Mouse (Mus musculus) monocyte, adult 5-6 weeks (primary cell): Measurements from ENCODE around the gene Htr6. TPM values are rescaled to one million over a fixed set of nuclear protein-coding genes. Genes with fewer than 3 reads are reported as not detected.

Experiments used
- ATAC-seq: fragments of 153-309, 156-312 bp; replicated peaks from 2 replicates; pipeline ENCODE4 v1.8.0; 2017; ENCODE audit warnings: mild to moderate bottlenecking; ENCODE audit not compliant: low TSS enrichment, insufficient number of reproducible peaks, severe bottlenecking, poor library complexity, low FRiP score
- total RNA-seq: library from RNA; stranded (forward); fragments of 200-1000, 200-491, 200-594 nt; gene quantifications from 3 replicates; pipeline ENCODE4 v1.2.3, GENCODE M21; 2017

Gene Htr6
- total RNA-seq: not detected in 3 replicates

DNA sequence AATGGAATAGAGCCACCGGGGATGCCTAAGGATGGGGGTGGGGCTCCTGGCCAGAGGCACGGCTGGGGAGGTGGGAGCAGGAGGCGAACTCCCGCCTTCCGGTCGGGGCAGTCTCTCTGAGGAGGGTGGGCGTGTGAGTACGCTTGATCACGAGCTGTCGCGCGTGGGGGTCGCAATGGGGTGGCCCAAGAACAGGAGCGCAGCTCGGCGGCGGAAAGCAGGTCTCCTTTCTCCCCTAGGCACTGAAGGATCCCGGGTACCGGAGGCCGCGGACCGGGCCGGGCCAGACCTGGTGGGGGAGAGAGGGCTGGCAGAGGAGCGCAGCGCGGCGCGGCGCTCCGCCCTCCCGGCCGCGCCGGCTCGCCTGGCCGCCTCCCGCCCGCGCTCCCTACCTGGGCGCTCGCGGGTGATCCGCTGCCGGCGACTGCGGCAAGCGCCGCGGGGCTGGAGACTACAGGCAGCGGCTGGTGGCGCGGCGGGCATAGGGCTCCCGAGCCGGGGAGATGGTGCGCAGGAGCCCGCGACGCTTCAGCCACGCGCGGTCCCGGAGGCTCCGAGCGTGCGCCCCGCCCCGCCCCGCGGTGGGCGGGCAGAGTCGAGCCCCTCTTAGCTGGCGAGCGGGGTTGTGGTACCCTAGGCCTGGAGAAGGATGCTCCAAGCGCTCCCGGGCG lies at the start of gene Htr6:
Gene Htr6 (minus strand): TSS at position 530 of the 671 bp plus-strand sequence.
- no peak for ATAC-seq

DNA sequence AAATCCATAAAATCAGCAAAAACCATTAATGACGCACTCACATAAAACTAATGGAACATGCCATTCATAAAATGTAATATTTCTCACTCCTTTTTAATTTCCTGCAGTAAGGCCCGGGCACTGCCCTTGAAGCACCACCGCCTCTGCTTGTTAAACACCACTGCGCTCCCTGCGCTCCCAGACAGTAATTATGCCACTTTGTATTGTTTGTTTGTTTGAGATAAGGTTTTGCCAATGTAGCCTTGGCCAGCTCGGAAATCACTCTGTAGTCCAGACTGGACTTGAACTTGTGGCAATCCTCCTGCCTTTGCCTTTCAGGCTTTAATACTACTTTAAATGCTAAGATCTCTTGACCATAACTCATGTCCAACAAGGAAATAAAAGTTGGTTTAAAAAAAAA lies 49.6 kb upstream of the Htr6 start:
- no peak for ATAC-seq

DNA sequence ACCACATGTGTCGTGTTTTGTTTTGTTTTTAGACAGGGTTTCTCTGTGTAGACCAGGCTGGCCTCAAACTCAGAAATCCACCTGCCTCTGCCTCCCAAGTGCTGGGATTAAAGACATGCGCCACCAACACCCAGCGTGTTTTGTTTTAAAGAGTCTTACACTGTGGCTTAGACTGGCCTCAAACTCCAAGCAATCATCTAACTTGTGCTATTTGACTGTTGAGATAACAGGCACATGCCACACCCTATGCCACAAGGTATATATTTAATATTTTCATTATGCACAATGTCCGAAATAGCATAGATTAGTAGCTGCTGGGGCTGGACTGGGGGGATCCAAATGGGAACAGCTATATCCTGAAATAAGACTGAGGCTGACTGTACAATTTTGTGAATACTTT lies 47.2 kb upstream of the Htr6 start:
- ATAC-seq: no peak

DNA sequence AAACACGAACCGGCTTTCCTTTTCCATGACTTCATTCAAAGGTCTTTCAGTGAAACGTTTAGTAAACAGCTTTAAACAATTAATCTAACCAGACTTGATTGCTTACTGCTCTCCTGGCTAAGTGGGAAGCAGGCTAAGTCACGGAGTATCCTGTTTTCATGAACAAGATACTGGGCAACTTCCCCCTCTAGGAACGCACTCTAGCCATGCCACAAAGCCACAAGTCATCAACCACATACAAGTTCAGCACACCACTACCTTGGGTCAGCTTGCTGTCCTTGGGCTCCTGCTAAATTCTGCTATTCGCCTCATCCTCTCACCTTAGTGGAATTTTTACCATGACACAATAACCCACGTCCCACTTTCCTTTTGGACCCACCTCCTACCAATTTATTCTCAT lies 45.6 kb upstream of the Htr6 start:
- no peak for ATAC-seq

DNA sequence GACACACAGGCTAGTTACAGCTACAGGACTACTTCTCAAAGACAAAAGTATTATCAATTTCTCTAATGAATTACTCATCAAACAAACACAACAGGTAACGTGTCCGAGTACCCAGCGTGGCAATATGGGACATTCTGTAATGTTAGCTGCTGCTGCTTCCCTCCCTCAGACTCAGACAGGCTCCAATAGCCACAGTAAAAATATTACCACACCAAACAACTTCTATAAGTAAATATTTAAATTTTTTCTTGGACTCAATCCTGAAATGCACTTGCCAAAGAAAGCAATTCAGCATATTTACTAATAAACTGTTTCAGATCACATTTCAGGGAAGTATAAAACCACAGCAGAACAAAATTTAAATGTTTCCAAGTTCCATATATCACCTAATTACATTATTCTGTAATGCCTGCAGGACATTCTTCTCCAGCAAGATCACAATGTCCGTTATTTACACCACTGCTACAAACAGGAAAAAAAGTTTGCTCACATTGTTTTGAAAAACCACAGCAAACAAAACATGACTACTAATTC lies 45.0 kb upstream of the Htr6 start:
- no peak for ATAC-seq

DNA sequence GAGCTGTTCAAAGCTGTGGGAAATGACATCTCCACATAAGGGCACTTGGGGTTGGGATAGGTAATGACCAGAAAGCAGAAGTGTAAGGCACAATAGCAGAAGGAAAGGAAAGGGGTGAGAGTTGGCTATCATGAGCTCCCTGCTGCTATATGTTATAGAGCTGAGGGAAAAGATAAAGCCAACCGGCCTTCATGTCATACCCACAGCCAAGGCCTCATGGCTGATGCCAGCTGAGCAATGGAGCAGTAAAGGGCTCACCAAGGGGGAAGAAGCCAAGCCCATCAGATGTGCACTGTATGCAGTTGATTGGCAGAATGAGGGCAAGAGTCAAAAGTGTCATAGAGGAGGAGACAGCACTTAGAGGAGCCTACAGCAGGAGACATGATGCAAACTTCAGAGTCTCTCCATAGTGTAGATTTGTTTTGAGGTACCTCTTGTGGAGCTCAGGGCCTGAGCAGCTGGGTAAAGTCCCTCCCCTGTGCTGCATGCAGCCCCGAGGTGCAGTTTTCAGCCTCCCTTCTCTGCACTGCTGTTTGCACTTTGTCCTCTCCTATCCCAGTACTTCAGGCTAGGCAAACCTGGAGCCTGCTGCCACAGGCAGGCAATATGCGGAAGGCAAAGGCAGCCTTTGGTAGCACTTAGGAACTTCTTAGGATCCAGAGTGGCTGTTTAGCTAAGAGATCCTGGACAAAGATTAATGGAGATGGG lies 41.1 kb upstream of the Htr6 start:
- ATAC-seq: no peak

DNA sequence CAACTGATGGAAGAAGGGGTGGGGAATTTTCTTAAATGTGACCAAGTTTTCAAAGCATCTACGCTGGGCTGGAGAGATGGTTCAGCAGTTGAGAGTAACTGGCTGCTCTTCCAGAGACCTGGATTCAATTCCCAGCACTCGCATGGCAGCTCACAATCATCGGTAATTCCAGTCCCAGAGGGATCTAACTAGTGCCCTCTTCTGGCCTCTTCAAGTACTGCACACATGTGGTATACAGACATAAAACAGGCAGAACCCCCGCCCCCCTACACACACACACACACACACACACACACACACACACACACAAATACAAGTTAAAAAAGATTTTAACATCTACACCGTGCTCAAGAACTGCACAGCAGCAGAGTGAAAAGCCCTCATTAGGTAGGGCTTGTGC lies 40.4 kb upstream of the Htr6 start:
- ATAC-seq: no peak

DNA sequence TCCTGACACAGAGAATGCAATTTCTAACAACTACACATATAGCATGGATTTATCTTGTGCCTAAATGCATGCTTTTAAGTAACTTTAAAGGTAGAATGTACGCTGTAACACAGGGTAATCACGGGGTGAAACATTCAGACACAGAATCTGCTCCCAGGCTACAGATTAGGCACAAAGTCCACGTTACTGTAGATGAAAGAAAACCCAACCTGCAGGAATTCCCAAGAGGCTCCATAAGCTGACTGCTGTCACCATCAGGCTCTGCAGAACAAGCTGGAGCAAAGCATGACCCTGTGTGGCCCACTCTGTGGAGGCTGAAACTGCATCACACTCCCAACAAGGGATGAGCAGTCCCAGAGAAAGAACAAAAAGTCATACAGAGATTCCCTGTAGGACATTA lies 37.1 kb upstream of the Htr6 start:
- no peak for ATAC-seq

DNA sequence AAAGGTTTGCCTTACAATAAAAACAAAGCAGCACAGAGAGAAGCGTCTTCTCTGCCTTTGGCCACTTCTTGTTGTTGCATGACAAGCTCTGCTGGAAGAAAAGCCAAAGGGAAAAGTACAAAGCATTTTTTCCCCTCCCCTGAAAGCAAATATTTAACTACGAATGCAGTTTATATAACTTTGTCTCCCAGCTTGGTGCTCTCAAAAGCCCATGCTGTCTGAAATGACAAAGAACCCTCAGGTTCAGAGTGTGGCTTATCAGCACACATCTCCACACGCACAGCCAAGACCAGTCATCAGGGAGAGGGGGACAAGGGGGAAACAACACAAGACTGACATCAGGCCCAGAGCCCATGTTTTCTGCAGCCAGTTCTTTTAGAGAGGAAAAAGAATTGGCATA lies 36.1 kb upstream of the Htr6 start:
- no peak for ATAC-seq

DNA sequence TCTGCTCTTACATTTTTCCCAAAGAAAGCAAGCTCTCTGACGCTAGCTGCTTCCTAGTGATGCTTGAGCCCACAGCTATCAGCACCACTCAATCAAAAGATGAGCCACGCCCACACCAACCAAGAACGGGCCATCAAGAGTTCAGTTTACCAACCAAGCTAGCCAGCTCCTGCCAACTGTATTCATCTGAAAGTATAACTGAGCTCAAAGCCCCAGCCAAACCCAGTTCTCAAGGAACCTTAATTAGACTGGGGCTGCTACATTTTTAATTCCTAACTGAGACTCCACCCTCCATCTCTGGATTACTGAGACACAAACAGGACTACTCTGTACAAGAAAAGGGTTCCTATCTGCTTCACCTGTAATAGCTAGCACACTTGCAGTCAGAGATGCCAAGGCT lies 35.5 kb upstream of the Htr6 start:
- ATAC-seq: no peak

DNA sequence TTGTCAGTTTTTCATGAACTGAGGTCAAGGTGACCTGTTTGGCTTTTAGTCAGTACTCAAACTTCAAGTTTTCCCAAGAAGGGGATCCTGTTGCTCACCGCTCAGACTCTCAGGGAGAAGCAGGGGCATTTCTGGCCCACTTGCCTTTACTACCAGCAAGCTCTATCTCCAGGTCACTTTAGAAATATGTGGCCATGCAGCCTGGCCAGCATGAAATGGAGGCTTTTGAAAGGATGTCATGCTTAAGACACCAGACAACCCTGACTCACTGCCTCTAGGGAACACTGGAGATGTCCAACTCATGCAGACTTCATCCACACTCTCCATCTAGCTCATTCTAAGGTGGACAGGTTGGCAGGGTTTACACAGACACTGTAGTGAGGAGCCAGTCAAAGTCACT lies 30.1 kb upstream of the Htr6 start:
- ATAC-seq: no peak

DNA sequence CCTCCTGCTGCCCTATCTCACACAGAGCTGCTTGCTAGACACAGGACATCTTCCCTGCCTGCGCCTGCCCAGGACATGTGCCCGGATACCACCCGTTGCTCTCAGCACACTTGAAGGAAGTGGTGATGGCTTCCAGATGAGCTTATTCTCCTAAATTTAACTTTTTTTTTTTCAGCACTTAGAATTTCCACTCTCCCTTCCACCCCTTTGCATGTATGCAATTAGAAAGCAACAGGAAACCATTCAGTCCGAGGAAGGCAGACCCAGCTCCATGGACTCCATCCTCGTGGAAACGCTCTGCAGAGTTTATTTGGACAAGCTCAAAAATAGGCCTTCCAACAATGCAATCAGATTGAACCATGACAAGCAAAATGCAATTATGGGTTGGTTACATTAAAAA lies 26.2 kb upstream of the Htr6 start:
- ATAC-seq: no peak

DNA sequence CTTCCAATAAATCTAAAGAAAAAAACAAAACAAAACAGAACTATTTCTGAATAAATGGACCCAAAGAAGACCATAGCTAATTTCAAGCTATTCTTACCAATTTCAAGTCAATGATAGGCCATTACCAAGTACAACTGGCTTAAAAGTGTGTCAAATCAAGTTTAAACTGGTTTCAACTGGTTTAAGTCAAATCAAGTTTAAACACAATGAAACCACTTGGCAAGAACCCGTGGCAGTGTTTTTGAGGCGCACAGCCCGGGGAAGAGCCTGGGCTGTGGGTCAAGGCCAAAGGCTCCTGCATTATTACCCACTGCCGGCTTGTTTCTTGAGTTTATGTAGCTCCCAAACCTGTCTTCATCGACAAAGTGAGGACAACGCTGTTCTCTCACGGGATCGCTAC lies 25.0 kb upstream of the Htr6 start:
- no peak for ATAC-seq

DNA sequence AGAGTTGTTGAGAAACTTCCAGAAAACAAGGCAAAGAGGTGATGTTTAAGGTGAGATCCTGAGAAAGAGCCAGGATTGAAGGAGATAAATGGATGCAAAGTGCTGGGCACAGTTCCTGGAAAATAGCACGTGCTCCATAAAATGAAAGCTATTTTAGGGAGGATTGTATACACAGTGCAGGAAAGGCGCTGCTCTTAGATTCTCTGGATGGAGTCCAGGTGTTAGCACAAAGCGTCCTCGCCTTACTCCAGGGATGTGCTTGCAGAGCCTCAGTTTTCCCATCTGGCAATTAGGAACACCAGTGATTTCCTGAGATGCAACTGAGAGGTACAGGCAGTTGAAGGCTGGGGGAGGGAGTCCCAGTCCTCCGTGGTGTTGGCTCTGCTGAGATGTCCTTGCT lies 20.8 kb upstream of the Htr6 start:
- ATAC-seq: no peak

DNA sequence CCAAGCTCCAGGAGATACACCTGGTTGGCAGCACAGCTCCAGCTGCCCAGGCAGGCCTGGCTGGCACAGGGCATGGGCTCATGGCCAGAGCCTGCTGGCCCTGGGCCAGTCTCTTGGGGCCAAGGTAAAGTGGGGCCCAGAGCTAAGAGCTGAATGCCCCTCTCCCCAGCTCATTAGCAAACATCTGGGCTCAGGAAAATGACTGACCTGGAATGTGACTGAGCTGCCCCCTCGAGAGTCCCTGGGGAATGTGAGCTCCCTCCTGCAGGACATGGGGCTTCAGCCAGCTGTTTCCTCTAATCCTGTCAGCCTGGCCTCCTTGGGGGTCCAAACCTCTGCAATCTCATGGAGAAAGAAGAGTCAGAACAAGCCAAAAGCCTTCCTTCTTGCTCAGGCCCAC lies 20.0 kb upstream of the Htr6 start:
- no peak for ATAC-seq

DNA sequence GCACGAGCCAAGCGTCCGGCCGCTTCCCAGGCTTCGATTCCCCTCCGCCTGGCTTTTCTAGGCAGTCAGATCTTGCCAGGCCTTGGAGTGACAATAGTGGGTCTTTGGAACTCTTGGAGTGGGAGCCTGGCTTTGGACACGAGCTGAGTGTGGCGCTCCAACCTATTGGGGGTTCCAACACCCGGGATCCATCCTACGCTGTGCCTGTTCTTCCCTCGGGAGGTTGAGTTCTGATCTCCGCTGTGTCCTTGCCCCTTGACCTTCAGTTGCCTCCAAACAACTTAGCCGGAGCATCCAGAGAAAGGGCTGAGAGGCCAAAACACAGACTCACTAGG lies 17.8 kb upstream of the Htr6 start:
- no peak for ATAC-seq

DNA sequence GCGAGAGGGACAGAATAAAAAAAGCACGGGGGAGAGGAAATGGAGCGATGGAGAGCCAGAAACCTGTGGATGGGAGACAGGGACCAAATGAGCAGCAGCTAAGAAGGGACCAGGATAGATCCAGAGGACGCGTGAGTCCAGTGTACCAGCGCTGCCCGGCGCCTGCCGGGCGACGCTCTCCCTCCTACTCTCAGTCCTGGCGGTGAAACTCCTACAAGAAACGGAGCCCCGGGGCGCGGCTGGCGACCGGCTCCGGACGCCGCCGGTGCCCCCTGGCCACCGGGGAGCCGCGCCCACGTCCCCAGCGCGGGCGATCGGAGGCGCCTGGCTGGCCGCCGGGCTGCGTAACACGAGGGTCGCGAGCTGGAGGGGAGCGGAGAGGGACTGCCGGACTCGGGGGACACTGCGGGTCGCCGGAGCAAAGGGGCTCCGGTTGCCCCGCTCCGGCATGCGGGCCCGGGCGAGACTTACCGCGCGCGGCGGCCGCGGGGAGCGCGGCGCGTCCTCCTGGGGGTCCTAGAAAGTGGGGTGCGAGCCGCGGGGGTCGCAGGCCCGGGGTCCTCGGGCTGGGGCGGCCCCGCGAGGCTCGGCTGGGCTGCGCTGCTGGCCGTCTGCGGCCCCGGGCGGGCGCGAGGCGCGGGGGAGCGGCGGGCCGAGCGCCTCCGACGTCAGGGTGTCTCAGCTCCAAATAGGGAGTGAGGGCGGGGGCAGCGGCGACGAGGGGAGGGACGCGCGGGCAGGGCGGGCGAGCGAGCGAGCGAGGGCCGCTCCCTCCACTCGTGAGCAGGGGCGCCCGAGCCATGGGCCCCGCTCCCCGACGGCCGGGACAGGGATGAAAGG lies 17.2 kb upstream of the Htr6 start, which contains the start of gene Nbl1:
Gene Nbl1 (minus strand): TSS at position 638 of the 840 bp plus-strand sequence.
- no peak for ATAC-seq

DNA sequence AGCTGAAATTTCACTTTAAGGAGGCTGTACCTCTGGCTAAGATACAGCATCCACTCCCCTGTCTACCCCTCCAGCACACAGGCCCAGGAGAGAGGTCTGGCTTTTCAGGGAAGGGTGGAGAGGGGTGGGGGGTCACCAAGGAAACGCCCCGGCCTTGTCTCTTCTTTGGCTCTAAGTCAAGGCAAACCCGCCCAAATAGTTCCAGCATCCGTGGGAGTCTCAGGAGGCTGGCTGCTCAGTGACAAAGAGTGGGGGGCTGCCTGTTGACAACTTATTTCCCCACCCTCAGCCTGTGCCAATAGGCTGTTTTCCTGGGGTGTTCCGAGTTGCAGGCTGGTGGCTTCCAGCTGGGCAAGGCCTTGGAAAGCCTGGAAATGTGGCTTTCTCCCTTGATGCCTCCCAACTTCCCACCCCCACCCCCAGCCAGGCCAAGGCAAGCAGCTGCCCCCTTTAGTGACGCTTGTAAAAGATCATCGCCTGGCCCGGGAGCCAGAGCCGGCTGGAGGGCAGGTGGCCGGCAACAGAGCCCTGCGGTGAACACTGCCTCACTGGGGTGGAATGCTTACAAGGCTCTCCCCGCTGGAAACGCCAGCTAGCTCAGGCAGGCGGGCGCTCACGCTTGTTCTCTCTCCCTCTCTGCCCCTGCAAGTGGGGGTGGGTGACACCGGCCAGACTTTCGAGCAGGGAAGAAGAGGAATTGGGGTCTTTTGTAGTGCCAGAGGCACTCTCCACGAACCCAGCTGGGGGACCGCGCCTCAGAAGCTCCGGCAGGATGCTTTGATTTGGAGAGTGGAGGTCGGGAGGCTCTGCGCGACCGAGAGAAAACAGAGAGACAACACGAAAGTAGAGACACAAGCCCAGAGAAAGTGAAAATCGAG lies 16.3 kb upstream of the Htr6 start:
- no peak for ATAC-seq

DNA sequence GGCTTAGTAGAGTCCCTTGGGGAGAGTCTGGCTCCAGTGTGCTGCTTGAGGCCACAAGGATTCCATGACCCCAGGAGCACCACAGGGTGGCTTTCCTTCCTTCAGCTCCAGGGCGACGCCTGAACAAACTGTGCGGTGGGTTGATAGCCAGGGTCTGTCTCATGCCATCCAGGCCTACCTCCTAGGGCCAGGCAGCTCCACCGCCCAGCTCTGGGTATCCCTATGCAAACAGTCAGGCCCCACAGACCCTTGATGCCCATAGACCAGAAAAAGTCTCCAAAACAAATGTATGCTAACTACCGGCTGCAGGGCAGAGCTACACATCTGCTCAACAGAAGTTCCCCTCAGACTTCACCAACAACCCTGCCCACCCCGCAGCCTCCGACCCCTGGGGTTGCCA lies 15.7 kb upstream of the Htr6 start:
- no peak for ATAC-seq
